Mouse (Mus musculus): ENCODE results near the gene Olfr1241.

The Olfr1241 gene

GRCm38 (mm10) chr2:89487026-89487425 is at the start of gene Olfr1241:
TSS of gene Olfr1241 (minus strand) at chr2:89487126.
- DNase-seq (ENCODE audit: low read depth, low spot score) = no peak

- no peak for DNase-seq (ENCODE audit: low read depth, low spot score)
Observed at GRCm38 (mm10) chr2:89531387-89531786, 44.5 kb upstream of the Olfr1241 start, which contains the start of gene Olfr1243. TSS of gene Olfr1243 (minus strand) at chr2:89531487.

- DNase-seq (ENCODE audit: low read depth, low spot score) = no peak
Observed at GRCm38 (mm10) chr2:89498235-89498634, 11.3 kb upstream of the Olfr1241 start, which contains the start of gene Olfr1242. TSS of gene Olfr1242 (minus strand) at chr2:89498335.

DNA sequence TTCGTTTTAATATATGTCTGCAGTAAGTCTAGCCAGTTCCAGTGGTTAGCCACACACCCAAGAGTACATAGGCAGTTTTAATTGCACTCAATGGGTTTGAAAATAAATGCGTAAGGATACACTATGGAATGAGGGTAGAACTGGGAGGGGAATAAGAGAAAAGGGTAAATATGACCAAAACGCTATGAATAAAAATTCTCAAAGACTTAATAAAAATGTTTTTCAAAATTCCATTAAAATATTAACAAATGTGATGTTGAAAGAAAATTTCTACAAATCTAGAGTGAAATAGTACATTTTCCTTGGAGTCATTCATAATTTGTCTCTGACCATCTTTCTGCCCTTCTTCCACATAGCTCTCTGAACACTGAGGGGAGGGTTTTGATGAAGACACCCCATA is 44.0 kb downstream of the Olfr1241 start, which contains the start of gene Olfr1240:
Gene Olfr1240, minus strand, starts transcription at position 101 of the 400 bp plus-strand sequence.
- no peak for DNase-seq (ENCODE audit: low read depth, low spot score)

Measured in brain, adult 2 months (tissue).